Mouse (Mus musculus) skeletal muscle tissue, adult 2 months (tissue): ENCODE measurements at regions not wholly inside any gene's neighbourhood (a gene's known extent, or its start where the extent isn't known, plus 50 kb on each side); places are given as distances from the start of the nearest gene placed in this dataset.

Source experiments
- DNase-seq: peaks from one replicate; pipeline ENCODE4 v3.0.0-alpha.2; 2012; ENCODE audit warnings: low read depth, low spot score

GRCm38 (mm10) chr3:20680944-20681494 lies 314.0 kb upstream of the Agtr1b start:
- no peak for DNase-seq

DNA sequence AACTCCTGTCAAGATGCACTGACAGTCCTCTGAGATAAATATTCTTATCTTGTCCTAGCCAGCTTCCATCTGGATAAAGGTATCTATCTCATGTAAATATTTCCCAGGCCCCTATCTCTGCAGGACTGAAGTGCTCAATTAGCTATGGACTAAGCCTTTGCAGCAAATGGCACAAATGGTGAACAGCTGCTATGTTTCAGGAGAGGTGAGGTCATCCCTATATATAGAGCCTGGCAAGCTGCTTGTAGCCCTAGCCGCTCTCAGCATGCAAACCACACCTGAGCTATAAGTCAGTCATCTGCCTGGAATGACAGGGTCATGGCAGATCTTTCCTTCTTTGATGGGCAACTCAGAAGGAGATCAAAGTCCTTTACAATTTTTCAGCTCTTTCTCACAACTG lies 294.9 kb upstream of the Agtr1b start:
- peak; percentile 87 for DNase-seq

DNA sequence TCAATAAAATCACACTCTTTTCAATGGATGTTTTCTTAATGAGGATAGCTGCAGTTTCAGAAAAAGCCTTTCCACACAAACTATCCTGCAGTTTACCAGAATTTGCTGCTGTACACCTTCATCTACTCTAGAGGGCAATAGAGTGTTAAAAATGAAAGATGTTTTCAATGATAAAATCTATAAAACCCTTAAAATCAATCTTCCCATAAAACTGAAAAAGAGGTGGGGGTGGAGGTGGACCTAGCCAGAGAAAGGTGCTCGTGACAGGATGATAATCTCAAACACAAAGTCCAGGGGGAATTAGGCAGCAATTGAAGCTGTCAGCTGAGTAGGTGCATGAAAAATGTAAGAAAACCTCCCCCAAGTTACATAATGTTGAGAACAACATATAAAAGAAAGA lies 288.4 kb upstream of the Agtr1b start:
- DNase-seq = no peak
